Mouse (Mus musculus): ENCODE results near the gene Flt3. TPM values are rescaled to one million over a fixed set of nuclear protein-coding genes. Genes with fewer than 3 reads are reported as not detected.
A peak's percentile ranks its signal among the peaks of the same experiment; 100 is the strongest.

Flt3 gene
- polyA plus RNA-seq, 1 experiment from 2014 or later: 0.20 TPM

- Histone ChIP-seq H3K4me2 (peak overlapping the region; percentile 60), H3K4me1 (replicated peaks) (no peaks in the 10 kb centered on the region), H3K9ac (no peak overlapping the region), H3K27ac (ENCODE audit: poor library complexity, severe bottlenecking) (no peak overlapping the region), H3K27me3 (replicated peaks) (no peaks in the 10 kb centered on the region), H3K36me3 (no peaks in the 10 kb centered on the region), H3K9me3 (replicated peaks) (peaks cover 5% of the 10 kb centered on the region; the same call in 1 of the 2 replicates), H3K4me3 (peak overlapping the region; percentile 40)
- ATAC-seq (ENCODE audit: insufficient number of reproducible peaks, low FRiP score): peak; percentile 78; the same call in 1 of the 2 replicates
- WGBS: 43% methylated on average over 29 of the region's 29 CpGs
Observed at GRCm38 (mm10) chr5:147408731-147409130, 8.4 kb upstream of the Flt3 start.

GRCm38 (mm10) chr5:147406135-147406534 is 5.8 kb upstream of the Flt3 start:
- no peak for ATAC-seq (ENCODE audit: insufficient number of reproducible peaks, low FRiP score)
- no peak overlapping the region for H3K9ac ChIP-seq
- H3K4me3 ChIP-seq: no peak overlapping the region
- 72% methylated on average over 5 of the region's 5 CpGs for WGBS
- no peak overlapping the region for H3K27ac ChIP-seq (ENCODE audit: poor library complexity, severe bottlenecking)
- H3K4me1 ChIP-seq (replicated peaks): 0 out of 2 replicates have a peak, but pooled peaks cover under 1% of the 10 kb centered on the region
- no peak overlapping the region for H3K4me2 ChIP-seq
- H3K27me3 ChIP-seq (replicated peaks): peaks cover 12% of the 10 kb centered on the region
- H3K36me3 ChIP-seq: no peaks in the 10 kb centered on the region
- no peaks in the 10 kb centered on the region for H3K9me3 ChIP-seq (replicated peaks)

GRCm38 (mm10) chr5:147402505-147402904 is 2.2 kb upstream of the Flt3 start:
- no peak overlapping the region for H3K27ac ChIP-seq (ENCODE audit: poor library complexity, severe bottlenecking)
- no peak for ATAC-seq (ENCODE audit: insufficient number of reproducible peaks, low FRiP score)
- no peaks in the 10 kb centered on the region for H3K9me3 ChIP-seq (replicated peaks)
- no peak overlapping the region for H3K9ac ChIP-seq
- H3K4me1 ChIP-seq (replicated peaks): peaks cover 14% of the 10 kb centered on the region; the same call in 1 of the 2 replicates
- WGBS: 23% methylated on average over 5 of the region's 5 CpGs
- H3K36me3 ChIP-seq: no peaks in the 10 kb centered on the region
- H3K27me3 ChIP-seq (replicated peaks): peaks cover 46% of the 10 kb centered on the region
- no peak overlapping the region for H3K4me3 ChIP-seq
- H3K4me2 ChIP-seq: no peak overlapping the region

GRCm38 (mm10) chr5:147401024-147401423 is 735 bp upstream of the Flt3 start:
- Histone ChIP-seq H3K9ac (no peak overlapping the region), H3K4me2 (peak overlapping the region; percentile 91), H3K9me3 (replicated peaks) (no peaks in the 10 kb centered on the region), H3K27ac (ENCODE audit: poor library complexity, severe bottlenecking) (no peak overlapping the region), H3K36me3 (no peaks in the 10 kb centered on the region), H3K27me3 (replicated peaks) (peaks cover 46% of the 10 kb centered on the region), H3K4me3 (peak overlapping the region; percentile 54; the same call in 1 of the 2 replicates), H3K4me1 (replicated peaks) (peaks cover 14% of the 10 kb centered on the region; the same call in 1 of the 2 replicates)
- no peak for ATAC-seq (ENCODE audit: insufficient number of reproducible peaks, low FRiP score)
- WGBS: 26% methylated on average over 11 of the region's 11 CpGs

GRCm38 (mm10) chr5:147400505-147400979 is 253 bp upstream of the Flt3 start:
- Histone ChIP-seq H3K4me3 (peak overlapping the region; percentile 54), H3K36me3 (no peaks in the 10 kb centered on the region), H3K27ac (ENCODE audit: poor library complexity, severe bottlenecking) (no peak overlapping the region), H3K4me2 (peak overlapping the region; percentile 91), H3K4me1 (replicated peaks) (peaks cover 14% of the 10 kb centered on the region; the same call in 1 of the 2 replicates), H3K9me3 (replicated peaks) (no peaks in the 10 kb centered on the region), H3K9ac (peak overlapping the region; percentile 55), H3K27me3 (replicated peaks) (peaks cover 46% of the 10 kb centered on the region)
- WGBS: 3% methylated on average over 17 of the region's 17 CpGs
- ATAC-seq (ENCODE audit: insufficient number of reproducible peaks, low FRiP score): 0 out of 2 replicates have a peak, but pooled peaks have one; percentile 11

GRCm38 (mm10) chr5:147395050-147395449 is 5.2 kb downstream of the Flt3 start:
- no peak overlapping the region for H3K27ac ChIP-seq (ENCODE audit: poor library complexity, severe bottlenecking)
- no peak overlapping the region for H3K4me3 ChIP-seq
- WGBS: 17% methylated on average over 1 of the region's 1 CpGs

GRCm38 (mm10) chr5:147392667-147393213 is 7.5 kb downstream of the Flt3 start:
- no peak overlapping the region for H3K4me2 ChIP-seq
- no peak overlapping the region for H3K9ac ChIP-seq
- H3K27ac ChIP-seq (ENCODE audit: poor library complexity, severe bottlenecking): no peak overlapping the region
- no peak overlapping the region for H3K4me3 ChIP-seq
- no peaks in the 10 kb centered on the region for H3K4me1 ChIP-seq (replicated peaks)
- no peaks in the 10 kb centered on the region; the same call in 1 of the 2 replicates for H3K27me3 ChIP-seq (replicated peaks)
- 77% methylated on average over 12 of the region's 12 CpGs for WGBS
- no peaks in the 10 kb centered on the region for H3K36me3 ChIP-seq
- peaks cover 4% of the 10 kb centered on the region; the same call in 1 of the 2 replicates for H3K9me3 ChIP-seq (replicated peaks)
- no peak for ATAC-seq (ENCODE audit: insufficient number of reproducible peaks, low FRiP score)

More at GRCm38 (mm10) chr5:147395050-147395449, 5.2 kb downstream of the Flt3 start:
- peaks cover 4% of the 10 kb centered on the region; the same call in 1 of the 2 replicates for H3K9me3 ChIP-seq (replicated peaks)
- no peak for ATAC-seq (ENCODE audit: insufficient number of reproducible peaks, low FRiP score)
- no peak overlapping the region for H3K9ac ChIP-seq
- no peak overlapping the region for H3K4me2 ChIP-seq
- no peaks in the 10 kb centered on the region for H3K36me3 ChIP-seq
- peaks cover 4% of the 10 kb centered on the region; the same call in 1 of the 2 replicates for H3K4me1 ChIP-seq (replicated peaks)
- peaks cover 23% of the 10 kb centered on the region for H3K27me3 ChIP-seq (replicated peaks)

GRCm38 (mm10) chr5:147390772-147391171 is 9.5 kb downstream of the Flt3 start:
- WGBS: 52% methylated on average over 2 of the region's 2 CpGs

GRCm38 (mm10) chr5:147389052-147389451 is 11.2 kb downstream of the Flt3 start:
- no peaks in the 10 kb centered on the region for H3K9me3 ChIP-seq (replicated peaks)
- H3K4me2 ChIP-seq: no peak overlapping the region
- WGBS: 80% methylated on average over 5 of the region's 5 CpGs
- H3K27me3 ChIP-seq (replicated peaks): no peaks in the 10 kb centered on the region
- H3K9ac ChIP-seq: no peak overlapping the region
- no peak overlapping the region for H3K4me3 ChIP-seq
- no peaks in the 10 kb centered on the region for H3K4me1 ChIP-seq (replicated peaks)
- ATAC-seq (ENCODE audit: insufficient number of reproducible peaks, low FRiP score): no peak
- H3K27ac ChIP-seq (ENCODE audit: poor library complexity, severe bottlenecking): no peak overlapping the region
- no peaks in the 10 kb centered on the region for H3K36me3 ChIP-seq

More at GRCm38 (mm10) chr5:147390772-147391171, 9.5 kb downstream of the Flt3 start:
- Histone ChIP-seq H3K9me3 (replicated peaks) (peaks cover 4% of the 10 kb centered on the region; the same call in 1 of the 2 replicates), H3K27me3 (replicated peaks) (no peaks in the 10 kb centered on the region), H3K4me3 (no peak overlapping the region), H3K4me2 (no peak overlapping the region), H3K4me1 (replicated peaks) (no peaks in the 10 kb centered on the region), H3K9ac (no peak overlapping the region), H3K27ac (ENCODE audit: poor library complexity, severe bottlenecking) (no peak overlapping the region), H3K36me3 (no peaks in the 10 kb centered on the region)
- no peak for ATAC-seq (ENCODE audit: insufficient number of reproducible peaks, low FRiP score)

GRCm38 (mm10) chr5:147388376-147389008 is 11.8 kb downstream of the Flt3 start:
- H3K9me3 ChIP-seq (replicated peaks): no peaks in the 10 kb centered on the region
- no peak for ATAC-seq (ENCODE audit: insufficient number of reproducible peaks, low FRiP score)
- H3K36me3 ChIP-seq: no peaks in the 10 kb centered on the region
- WGBS: 57% methylated on average over 9 of the region's 9 CpGs
- H3K4me1 ChIP-seq (replicated peaks): no peaks in the 10 kb centered on the region
- H3K27me3 ChIP-seq (replicated peaks): no peaks in the 10 kb centered on the region
- no peak overlapping the region for H3K4me2 ChIP-seq
- H3K9ac ChIP-seq: no peak overlapping the region
- no peak overlapping the region for H3K27ac ChIP-seq (ENCODE audit: poor library complexity, severe bottlenecking)
- no peak overlapping the region for H3K4me3 ChIP-seq

- H3K9me3 ChIP-seq (replicated peaks): no peaks in the 10 kb centered on the region
- no peaks in the 10 kb centered on the region for H3K4me1 ChIP-seq (replicated peaks)
- no peak overlapping the region for H3K4me3 ChIP-seq
- no peak overlapping the region for H3K9ac ChIP-seq
- WGBS: 67% methylated on average over 13 of the region's 13 CpGs
- no peak for ATAC-seq (ENCODE audit: insufficient number of reproducible peaks, low FRiP score)
- H3K4me2 ChIP-seq: no peak overlapping the region
- H3K36me3 ChIP-seq: no peaks in the 10 kb centered on the region
- H3K27ac ChIP-seq (ENCODE audit: poor library complexity, severe bottlenecking): no peak overlapping the region
- H3K27me3 ChIP-seq (replicated peaks): no peaks in the 10 kb centered on the region
Observed at GRCm38 (mm10) chr5:147386865-147387264, 13.4 kb downstream of the Flt3 start.
